Mouse (Mus musculus) left cerebral cortex, adult 2 months (tissue): Measurements from ENCODE around the gene Pik3cb. TPM values are rescaled to one million over a fixed set of nuclear protein-coding genes. Genes with fewer than 3 reads are reported as not detected.

ENCODE experiments used
- DNase-seq, 2 experiments: peaks; one replicate each; pipeline ENCODE4 v3.0.0; 2021 to 2022; ENCODE audit warnings: low spot score in 2 of 2, mixed read lengths in 1 of 2; ENCODE audit errors: extremely low spot score in 1 of 2
- H3K27ac ChIP-seq: fragments of 200-600 bp; 2 replicates; pipeline ENCODE4 v1.8.1; 2022
- H3K4me3 ChIP-seq: fragments of 200-600 bp; 2 replicates; pipeline ENCODE4 v1.8.1; 2022
- CTCF ChIP-seq: fragments of 200-600 bp; IDR thresholded peaks from 2 replicates; pipeline ENCODE4 v1.8.1; 2022; ENCODE audit warnings: antibody characterized with exemption, mild to moderate bottlenecking, moderate library complexity
- intact Hi-C: fragments of 180-260 bp; cut with DNase I; formaldehyde crosslinking; loops from one replicate; pipeline ENCODE4 v1.15.1; 2025
- total RNA-seq, 2 experiments: library from RNA; stranded (reverse); gene quantifications; 2 replicates each; pipeline ENCODE4 v1.2.3; 2021

The Pik3cb gene
- total RNA-seq, 2 experiments from 2014 or later = 23.5 to 25.6 TPM

- TF ChIP-seq CTCF = no peak
- no peak for DNase-seq
- Histone ChIP-seq H3K27ac (no peak overlapping the region), H3K4me3 (no peak overlapping the region)
- intact Hi-C loops = no loop called here
These were observed 122.7 kb downstream of the Pik3cb start for GRCm38 (mm10) chr9:99017679-99018078.

- intact Hi-C loops = no loop called here
- DNase-seq = no peak
- no peak overlapping the region for H3K4me3 ChIP-seq
- H3K27ac ChIP-seq = no peak overlapping the region
- no peak for TF ChIP-seq CTCF
These were observed 123.7 kb downstream of the Pik3cb start for GRCm38 (mm10) chr9:99016759-99017158.

GRCm38 (mm10) chr9:99016301-99016700 lies 124.1 kb downstream of the Pik3cb start:
- no peak for DNase-seq
- Histone ChIP-seq H3K4me3 (no peak overlapping the region), H3K27ac (no peak overlapping the region)
- intact Hi-C loops = no loop called here
- no peak for TF ChIP-seq CTCF

- no peak for TF ChIP-seq CTCF
- no peak overlapping the region for H3K27ac ChIP-seq
- no peak for DNase-seq
- intact Hi-C loops = no loop called here
- H3K4me3 ChIP-seq = no peak overlapping the region
These were observed 130.6 kb downstream of the Pik3cb start for GRCm38 (mm10) chr9:99009898-99010199.

GRCm38 (mm10) chr9:99009069-99009897 lies 131.1 kb downstream of the Pik3cb start:
- no peak for DNase-seq
- Histone ChIP-seq H3K4me3 (no peak overlapping the region), H3K27ac (no peak overlapping the region)
- TF ChIP-seq CTCF = no peak
- intact Hi-C loops = no loop called here

GRCm38 (mm10) chr9:99001326-99001725 lies 139.1 kb downstream of the Pik3cb start:
- no peak for TF ChIP-seq CTCF
- Histone ChIP-seq H3K4me3 (no peak overlapping the region), H3K27ac (no peak overlapping the region)
- intact Hi-C loops = no loop called here
- DNase-seq = no peak

- no peak overlapping the region for H3K4me3 ChIP-seq
- no peak for TF ChIP-seq CTCF
- peak in 1 of 2 experiments; percentile 33 for DNase-seq
- intact Hi-C loops = no loop called here
- 0 out of 2 replicates have a peak overlapping the region, but pooled peaks have one; percentile 11 for H3K27ac ChIP-seq
These were observed 140.5 kb downstream of the Pik3cb start for GRCm38 (mm10) chr9:98999881-99000339.

GRCm38 (mm10) chr9:98994103-98994502 lies 146.3 kb downstream of the Pik3cb start:
- TF ChIP-seq CTCF = no peak
- Histone ChIP-seq H3K27ac (no peak overlapping the region), H3K4me3 (no peak overlapping the region)
- intact Hi-C loops = no loop called here
- DNase-seq = no peak

- DNase-seq = no peak
- Histone ChIP-seq H3K4me3 (peak overlapping the region; percentile 90), H3K27ac (no peak overlapping the region; the same call in 1 of the 2 replicates)
- TF ChIP-seq CTCF = no peak
- intact Hi-C loops = loop anchor here (5.0 kb wide), 2 partner anchors 255 to 460 kb away; partner anchors contain the start of gene Cep70
These were observed 153.3 kb downstream of the Pik3cb start for GRCm38 (mm10) chr9:98987131-98987530.

Other genes starting within 250 kb of the Pik3cb start
- gene 7420426K07Rik, start 237.5 kb downstream of the Pik3cb start, total RNA-seq = not detected
- under 1 TPM; 0.91 to 0.95 TPM for gene Foxl2, start 185.3 kb downstream of the Pik3cb start, total RNA-seq
- 10 to 100 TPM; 34.1 to 35.8 TPM for gene Faim, start 154.2 kb downstream of the Pik3cb start, total RNA-seq
- gene Gm1123, start 104.9 kb downstream of the Pik3cb start, total RNA-seq = not detected
- gene Faiml, start 96.6 kb upstream of the Pik3cb start, total RNA-seq = not detected
- gene Cep70, start 102.7 kb upstream of the Pik3cb start, total RNA-seq = 10 to 100 TPM; 21.2 to 30.6 TPM
- gene Esyt3, start 217.9 kb upstream of the Pik3cb start, total RNA-seq = 1 to 10 TPM; 1.7 to 2.1 TPM